Mouse (Mus musculus) thymus, postnatal 14 days (tissue): Measurements from ENCODE around the gene Nav3.

Experiments
- DNase-seq: peaks from one replicate; pipeline ENCODE4 v3.0.0; 2021

The Nav3 gene

GRCm38 (mm10) chr10:109793491-109793890, 662.5 kb downstream of the Nav3 start:
- DNase-seq, result no peak

- no peak for DNase-seq
Observed at GRCm38 (mm10) chr10:109788728-109789127, 667.3 kb downstream of the Nav3 start.

GRCm38 (mm10) chr10:109779109-109779508, 676.9 kb downstream of the Nav3 start:
- DNase-seq, result no peak

GRCm38 (mm10) chr10:109769092-109769491, 686.9 kb downstream of the Nav3 start:
- no peak for DNase-seq

GRCm38 (mm10) chr10:109765650-109766049, 690.4 kb downstream of the Nav3 start:
- DNase-seq, result no peak

- no peak for DNase-seq
Observed at GRCm38 (mm10) chr10:109764412-109765101, 691.4 kb downstream of the Nav3 start.

GRCm38 (mm10) chr10:109758921-109759600, 696.9 kb downstream of the Nav3 start:
- DNase-seq, result no peak

- no peak for DNase-seq
Observed at GRCm38 (mm10) chr10:109746901-109747300, 709.1 kb downstream of the Nav3 start.

- DNase-seq, result no peak
Observed at GRCm38 (mm10) chr10:109741664-109742063, 714.3 kb downstream of the Nav3 start.

- no peak for DNase-seq
Observed at GRCm38 (mm10) chr10:109740326-109740725, 715.7 kb downstream of the Nav3 start.

GRCm38 (mm10) chr10:109723646-109724045, 732.4 kb downstream of the Nav3 start:
- DNase-seq, result no peak

- no peak for DNase-seq
Observed at GRCm38 (mm10) chr10:109718808-109719207, 737.2 kb downstream of the Nav3 start.

GRCm38 (mm10) chr10:109718390-109718789, 737.6 kb downstream of the Nav3 start:
- no peak for DNase-seq

GRCm38 (mm10) chr10:109713001-109713400, 743.0 kb downstream of the Nav3 start:
- DNase-seq, result no peak

GRCm38 (mm10) chr10:109699771-109700335, 756.2 kb downstream of the Nav3 start:
- no peak for DNase-seq

- DNase-seq, result no peak
Observed at GRCm38 (mm10) chr10:109690564-109690963, 765.4 kb downstream of the Nav3 start.

GRCm38 (mm10) chr10:109684109-109685056, 771.6 kb downstream of the Nav3 start:
- no peak for DNase-seq

- DNase-seq, result no peak
Observed at GRCm38 (mm10) chr10:109672896-109673295, 783.1 kb downstream of the Nav3 start.

- DNase-seq, result no peak
Observed at GRCm38 (mm10) chr10:109667453-109667852, 788.6 kb downstream of the Nav3 start.

GRCm38 (mm10) chr10:109664629-109665317, 791.2 kb downstream of the Nav3 start:
- DNase-seq, result peak; percentile 6

GRCm38 (mm10) chr10:109651516-109651915, 804.5 kb downstream of the Nav3 start:
- no peak for DNase-seq

- DNase-seq, result no peak
Observed at GRCm38 (mm10) chr10:109643598-109643997, 812.4 kb downstream of the Nav3 start.
